Mouse (Mus musculus) bone marrow macrophage, adult 2 months (primary cell): ENCODE data around the gene Palmd.

Source experiments
- CTCF ChIP-seq: IDR thresholded peaks from 2 replicates; pipeline ENCODE4 v1.5.1; 2012; ENCODE audit warnings: low read depth, mild to moderate bottlenecking, low read length, moderate library complexity
- POLR2A ChIP-seq: IDR thresholded peaks from 2 replicates; pipeline ENCODE4 v1.6.1; 2012; ENCODE audit warnings: mild to moderate bottlenecking, low read depth, low read length, borderline replicate concordance

DNA sequence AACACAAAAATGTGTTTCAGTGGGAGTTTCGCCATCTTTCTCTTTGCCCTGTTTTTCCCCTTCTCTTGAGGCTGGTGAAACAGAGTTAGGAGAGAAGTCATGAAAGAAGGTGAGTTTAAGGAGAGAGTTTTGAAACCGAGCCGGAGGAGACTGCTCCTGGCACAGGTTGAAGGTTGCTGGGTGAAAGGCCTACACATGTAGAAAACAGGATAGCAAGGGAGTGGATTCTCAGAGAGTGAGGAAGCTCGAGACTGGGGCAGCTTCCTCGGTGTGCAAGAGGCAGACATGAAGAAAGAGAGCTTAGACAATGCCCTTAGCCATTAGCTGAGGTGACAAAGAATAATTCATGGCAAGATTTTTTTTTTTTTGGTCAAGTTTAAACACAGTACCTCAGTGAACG, 15.4 kb downstream of the Palmd start:
- TF ChIP-seq CTCF: no peak
- TF ChIP-seq POLR2A: no peak
